Mouse (Mus musculus): ENCODE measurements at regions not wholly inside any gene's neighbourhood (a gene's known extent, or its start where the extent isn't known, plus 50 kb on each side); places are given as distances from the start of the nearest gene placed in this dataset.

DNA sequence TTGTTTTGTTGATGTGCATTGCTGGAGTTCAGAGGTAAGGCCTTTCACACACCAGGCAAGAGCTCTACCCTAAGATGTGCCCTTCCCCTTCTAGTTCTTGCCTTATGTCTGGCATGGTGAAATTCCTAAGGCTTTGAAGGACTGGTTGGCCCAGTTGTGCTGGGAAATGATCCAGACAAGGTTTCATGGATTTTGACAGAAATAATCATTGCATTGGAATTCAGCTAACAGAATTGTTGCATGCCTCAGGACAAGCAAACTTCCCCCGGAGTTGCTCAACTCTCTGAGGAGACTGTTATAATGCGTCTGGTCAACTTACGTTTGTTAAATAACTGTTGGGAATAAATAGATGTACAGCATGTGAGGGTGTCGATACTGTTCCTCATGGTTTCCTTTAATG, 80.6 kb upstream of the 1700016C15Rik start:
- H3K4me3 ChIP-seq (ENCODE audit: low read depth, low read length): no peak overlapping the region
- H3K9me3 ChIP-seq (ENCODE audit: control insufficient read depth, low read length): no peaks in the 10 kb centered on the region
- ATAC-seq (ENCODE audit: low read depth): peak; percentile 30; the same call in 1 of the 2 replicates
- peak; percentile 50 for DNase-seq (ENCODE audit: low spot score)
- no peak overlapping the region for H3K27ac ChIP-seq (replicated peaks; ENCODE audit: low read depth, low read length)
- H3K27me3 ChIP-seq (replicated peaks; ENCODE audit: control insufficient read depth, insufficient read depth, low read length): no peaks in the 10 kb centered on the region
- no peak overlapping the region for H3K4me2 ChIP-seq (ENCODE audit: low read depth, low read length)
- 44% methylated on average over 4 of the region's 4 CpGs for WGBS
- H3K4me1 ChIP-seq (ENCODE audit: control insufficient read depth, insufficient read depth, low read length): 0 out of 2 replicates have a peak, but pooled peaks cover 8% of the 10 kb centered on the region
- no peaks in the 10 kb centered on the region for H3K36me3 ChIP-seq (ENCODE audit: control insufficient read depth, insufficient read depth, low read length)
- no peak overlapping the region for H3K9ac ChIP-seq (ENCODE audit: low read depth, low read length)

DNA sequence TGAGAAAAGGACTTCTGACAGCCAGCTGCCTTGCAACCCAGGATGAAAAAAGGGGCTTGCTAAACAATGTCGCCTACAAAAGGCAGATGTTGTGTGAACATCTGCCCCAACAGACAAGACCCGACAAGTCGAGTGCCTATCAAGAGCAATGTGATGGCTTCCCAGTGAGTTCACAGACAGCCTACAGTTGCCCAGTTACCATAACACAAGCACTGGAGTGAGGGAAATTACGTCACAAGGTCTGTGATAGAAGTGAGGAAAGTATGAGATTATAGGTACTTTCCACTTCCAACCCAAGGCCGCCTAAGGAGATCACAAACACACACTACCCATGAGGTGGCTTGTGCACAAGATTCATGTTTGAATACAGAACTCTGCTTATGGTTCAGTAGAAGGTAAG, 78.4 kb upstream of the 1700016C15Rik start:
- H3K27ac ChIP-seq (replicated peaks; ENCODE audit: low read depth, low read length): no peak overlapping the region
- no peak overlapping the region for H3K4me3 ChIP-seq (ENCODE audit: low read depth, low read length)
- no peaks in the 10 kb centered on the region for H3K27me3 ChIP-seq (replicated peaks; ENCODE audit: control insufficient read depth, insufficient read depth, low read length)
- no peak overlapping the region for H3K4me2 ChIP-seq (ENCODE audit: low read depth, low read length)
- H3K9ac ChIP-seq (ENCODE audit: low read depth, low read length): no peak overlapping the region
- H3K9me3 ChIP-seq (ENCODE audit: control insufficient read depth, low read length): no peaks in the 10 kb centered on the region
- no peak for ATAC-seq (ENCODE audit: low read depth)
- 0 out of 2 replicates have a peak, but pooled peaks cover 8% of the 10 kb centered on the region for H3K4me1 ChIP-seq (ENCODE audit: control insufficient read depth, insufficient read depth, low read length)
- WGBS: 59% methylated on average over 5 of the region's 5 CpGs
- no peaks in the 10 kb centered on the region for H3K36me3 ChIP-seq (ENCODE audit: control insufficient read depth, insufficient read depth, low read length)
- DNase-seq (ENCODE audit: low spot score): no peak

DNA sequence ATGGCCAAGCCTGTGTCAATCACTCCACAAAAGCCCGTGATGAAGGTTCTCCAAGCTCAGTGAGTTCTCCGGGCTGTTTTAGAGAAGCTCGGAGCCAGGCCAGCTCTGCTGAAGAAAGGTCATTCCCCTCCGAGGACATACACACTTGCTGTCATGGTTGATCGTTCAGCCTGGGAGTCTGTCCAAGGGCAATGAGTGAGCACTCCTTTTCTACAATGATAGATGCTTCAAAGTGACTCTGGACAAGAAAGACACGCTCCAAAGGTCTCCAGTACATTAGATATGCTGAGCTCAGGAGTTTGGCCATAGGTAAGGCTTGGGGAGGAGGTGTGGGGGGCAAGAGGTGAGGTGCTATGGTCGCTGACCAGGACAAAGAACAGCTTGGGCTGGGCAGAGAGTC, 66.5 kb upstream of the 1700016C15Rik start:
- H3K4me3 ChIP-seq (ENCODE audit: low read depth, low read length): no peak overlapping the region
- no peak overlapping the region for H3K9ac ChIP-seq (ENCODE audit: low read depth, low read length)
- H3K9me3 ChIP-seq (ENCODE audit: control insufficient read depth, low read length): no peaks in the 10 kb centered on the region
- no peaks in the 10 kb centered on the region for H3K27me3 ChIP-seq (replicated peaks; ENCODE audit: control insufficient read depth, insufficient read depth, low read length)
- H3K4me2 ChIP-seq (ENCODE audit: low read depth, low read length): no peak overlapping the region
- no peak overlapping the region for H3K27ac ChIP-seq (replicated peaks; ENCODE audit: low read depth, low read length)
- no peak for DNase-seq (ENCODE audit: low spot score)
- H3K36me3 ChIP-seq (ENCODE audit: control insufficient read depth, insufficient read depth, low read length): no peaks in the 10 kb centered on the region
- no peaks in the 10 kb centered on the region for H3K4me1 ChIP-seq (ENCODE audit: control insufficient read depth, insufficient read depth, low read length)
- WGBS: 76% methylated on average over 7 of the region's 7 CpGs
- ATAC-seq (ENCODE audit: low read depth): no peak

DNA sequence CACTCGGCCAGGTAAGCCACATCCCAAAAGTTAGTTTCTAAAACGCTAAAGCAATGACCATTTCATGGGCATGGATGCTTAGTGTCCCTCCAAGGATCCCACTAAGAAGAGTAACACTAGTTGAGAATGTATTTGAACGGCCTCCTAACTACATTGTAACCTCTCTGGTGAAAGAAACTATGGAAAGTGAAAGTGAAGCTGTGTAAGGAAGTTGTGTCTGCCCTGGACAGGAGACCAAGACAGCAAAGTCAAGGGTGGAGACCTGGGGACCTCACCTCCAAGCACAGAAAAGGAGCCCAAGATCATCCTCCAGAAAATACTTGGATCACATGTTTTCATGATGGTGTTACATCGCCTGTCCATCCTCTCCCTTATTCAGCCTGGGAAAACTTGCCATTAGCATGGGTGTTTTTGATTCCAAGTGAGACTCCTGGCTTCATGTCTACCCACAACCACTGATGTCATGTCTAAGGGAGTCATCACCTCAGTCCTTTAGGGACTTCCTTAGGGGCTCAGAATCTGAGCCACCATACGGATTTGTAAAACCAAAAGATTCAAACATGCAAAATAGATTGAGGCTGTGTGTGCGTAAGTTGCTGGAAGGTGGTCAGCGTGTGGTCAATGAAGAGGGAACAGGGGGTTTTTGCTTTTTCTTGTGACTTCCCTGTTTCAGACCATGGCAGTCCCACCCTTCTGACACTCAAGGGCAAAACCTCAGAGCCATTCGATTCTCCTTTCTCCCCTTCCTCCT, 62.4 kb upstream of the 1700016C15Rik start:
- Histone ChIP-seq H3K36me3 (ENCODE audit: control insufficient read depth, insufficient read depth, low read length) (no peaks in the 10 kb centered on the region), H3K9me3 (ENCODE audit: control insufficient read depth, low read length) (no peaks in the 10 kb centered on the region), H3K4me2 (ENCODE audit: low read depth, low read length) (no peak overlapping the region), H3K9ac (ENCODE audit: low read depth, low read length) (no peak overlapping the region), H3K4me3 (ENCODE audit: low read depth, low read length) (no peak overlapping the region), H3K27me3 (replicated peaks; ENCODE audit: control insufficient read depth, insufficient read depth, low read length) (no peaks in the 10 kb centered on the region), H3K4me1 (ENCODE audit: control insufficient read depth, insufficient read depth, low read length) (no peaks in the 10 kb centered on the region), H3K27ac (replicated peaks; ENCODE audit: low read depth, low read length) (no peak overlapping the region)
- ATAC-seq (ENCODE audit: low read depth): no peak
- no peak for DNase-seq (ENCODE audit: low spot score)
- WGBS: 84% methylated on average over 8 of the region's 8 CpGs

DNA sequence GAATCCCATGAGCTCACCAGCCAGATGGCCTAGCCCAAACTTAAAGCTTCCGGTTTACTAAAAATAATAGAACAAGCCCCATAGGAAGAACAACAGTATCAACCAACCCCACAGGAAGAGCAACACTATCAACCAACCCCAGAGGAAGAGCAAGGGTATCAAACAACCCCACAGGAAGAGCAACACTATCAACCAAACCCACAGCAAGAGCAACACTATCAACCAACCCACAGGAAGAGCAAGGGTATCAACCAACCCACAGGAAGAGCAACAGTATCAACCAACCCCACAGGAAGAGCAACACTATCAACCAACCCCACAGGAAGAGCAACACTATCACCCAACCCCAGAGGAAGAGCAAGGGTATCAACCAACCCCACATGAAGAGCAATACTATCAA, 59.0 kb upstream of the 1700016C15Rik start:
- H3K27ac ChIP-seq (replicated peaks; ENCODE audit: low read depth, low read length): no peak overlapping the region
- no peaks in the 10 kb centered on the region for H3K9me3 ChIP-seq (ENCODE audit: control insufficient read depth, low read length)
- no peaks in the 10 kb centered on the region for H3K27me3 ChIP-seq (replicated peaks; ENCODE audit: control insufficient read depth, insufficient read depth, low read length)
- DNase-seq (ENCODE audit: low spot score) (no peak), ATAC-seq (ENCODE audit: low read depth) (no peak)
- no peak overlapping the region for H3K9ac ChIP-seq (ENCODE audit: low read depth, low read length)
- H3K4me1 ChIP-seq (ENCODE audit: control insufficient read depth, insufficient read depth, low read length): no peaks in the 10 kb centered on the region
- H3K36me3 ChIP-seq (ENCODE audit: control insufficient read depth, insufficient read depth, low read length): no peaks in the 10 kb centered on the region
- H3K4me3 ChIP-seq (ENCODE audit: low read depth, low read length): no peak overlapping the region
- H3K4me2 ChIP-seq (ENCODE audit: low read depth, low read length): no peak overlapping the region
- WGBS: 89% methylated on average over 1 of the region's 1 CpGs

DNA sequence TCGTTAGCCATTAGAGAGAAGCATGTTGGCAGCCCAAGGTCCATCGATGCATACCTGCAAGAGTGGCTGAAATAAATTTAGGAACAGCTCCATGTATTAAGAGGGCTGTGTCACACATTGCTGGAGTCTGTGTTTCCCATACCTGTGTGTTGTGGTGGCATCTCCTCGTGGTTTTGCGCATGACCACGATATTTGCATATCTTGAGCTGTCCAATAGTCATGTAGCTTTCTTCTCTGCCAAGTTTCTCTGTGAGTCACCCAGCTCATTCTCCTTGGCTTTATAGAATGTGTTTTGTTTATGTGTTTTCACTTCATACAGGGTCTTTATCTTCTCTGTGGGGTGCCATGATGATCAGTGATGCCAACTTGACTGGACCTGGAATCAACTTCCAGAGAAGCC, 53.0 kb upstream of the 1700016C15Rik start:
- H3K9ac ChIP-seq (ENCODE audit: low read depth, low read length): no peak overlapping the region
- ATAC-seq (ENCODE audit: low read depth) (no peak), DNase-seq (ENCODE audit: low spot score) (no peak)
- H3K4me1 ChIP-seq (ENCODE audit: control insufficient read depth, insufficient read depth, low read length): no peaks in the 10 kb centered on the region
- no peaks in the 10 kb centered on the region for H3K27me3 ChIP-seq (replicated peaks; ENCODE audit: control insufficient read depth, insufficient read depth, low read length)
- H3K4me2 ChIP-seq (ENCODE audit: low read depth, low read length): no peak overlapping the region
- WGBS: 89% methylated on average over 5 of the region's 5 CpGs
- H3K9me3 ChIP-seq (ENCODE audit: control insufficient read depth, low read length): no peaks in the 10 kb centered on the region
- no peaks in the 10 kb centered on the region for H3K36me3 ChIP-seq (ENCODE audit: control insufficient read depth, insufficient read depth, low read length)
- H3K4me3 ChIP-seq (ENCODE audit: low read depth, low read length): no peak overlapping the region
- no peak overlapping the region for H3K27ac ChIP-seq (replicated peaks; ENCODE audit: low read depth, low read length)

DNA sequence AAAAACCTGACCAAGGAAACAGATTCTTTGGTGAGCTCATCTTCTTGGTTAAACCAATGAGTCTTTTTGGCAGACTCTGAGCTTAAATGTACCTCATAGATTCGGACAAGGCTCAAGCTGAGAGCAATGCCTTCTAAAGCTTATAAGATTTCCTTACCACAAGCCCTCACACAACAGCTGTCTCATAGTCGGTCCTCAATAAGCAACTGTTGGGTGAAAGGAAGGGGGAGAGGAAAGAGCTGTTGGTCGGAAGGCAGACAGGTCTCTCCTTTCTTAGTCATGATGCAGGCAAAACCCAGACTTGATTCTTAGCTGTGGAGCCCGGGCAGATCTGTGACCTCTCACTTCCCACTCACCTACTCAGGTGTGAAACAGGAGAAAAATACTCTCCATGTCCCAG, 50.8 kb upstream of the 1700016C15Rik start:
- WGBS: 79% methylated on average over 4 of the region's 4 CpGs
- H3K9ac ChIP-seq (ENCODE audit: low read depth, low read length): no peak overlapping the region
- DNase-seq (ENCODE audit: low spot score) (no peak), ATAC-seq (ENCODE audit: low read depth) (no peak)
- H3K4me1 ChIP-seq (ENCODE audit: control insufficient read depth, insufficient read depth, low read length): no peaks in the 10 kb centered on the region
- H3K4me2 ChIP-seq (ENCODE audit: low read depth, low read length): no peak overlapping the region
- H3K27ac ChIP-seq (replicated peaks; ENCODE audit: low read depth, low read length): no peak overlapping the region
- no peaks in the 10 kb centered on the region for H3K9me3 ChIP-seq (ENCODE audit: control insufficient read depth, low read length)
- H3K27me3 ChIP-seq (replicated peaks; ENCODE audit: control insufficient read depth, insufficient read depth, low read length): no peaks in the 10 kb centered on the region
- H3K4me3 ChIP-seq (ENCODE audit: low read depth, low read length): no peak overlapping the region
- no peaks in the 10 kb centered on the region for H3K36me3 ChIP-seq (ENCODE audit: control insufficient read depth, insufficient read depth, low read length)
